Mouse (Mus musculus): ENCODE measurements around the gene Pex1.
"Not testable (repeated sequence)": the region's sequence is repeated elsewhere in the genome, so short reads cannot be mapped to it uniquely, and the experiment has no call there.

The Pex1 gene

GRCm38 (mm10) chr5:3595693-3596398 lies at the start of gene Pex1:
TSS of gene Pex1 (plus strand) at chr5:3596066.
- peak; percentile 93 for DNase-seq (ENCODE audit: extremely low spot score, low spot score)

GRCm38 (mm10) chr5:3546226-3546625 lies 49.6 kb upstream of the Pex1 start:
- no peak for DNase-seq (ENCODE audit: extremely low spot score, low spot score)

- DNase-seq (ENCODE audit: extremely low spot score, low spot score) = no peak
These were observed 44.4 kb upstream of the Pex1 start for GRCm38 (mm10) chr5:3551481-3551880.

GRCm38 (mm10) chr5:3554198-3554597 lies 41.7 kb upstream of the Pex1 start:
- no peak for DNase-seq (ENCODE audit: extremely low spot score, low spot score)

- no peak for DNase-seq (ENCODE audit: extremely low spot score, low spot score)
These were observed 24.6 kb upstream of the Pex1 start, which contains the start of gene 1700109H08Rik for GRCm38 (mm10) chr5:3571266-3571665. TSS of gene 1700109H08Rik (plus strand) at chr5:3571566.

GRCm38 (mm10) chr5:3574825-3575224 lies 21.0 kb upstream of the Pex1 start:
- DNase-seq (ENCODE audit: extremely low spot score, low spot score) = no peak

GRCm38 (mm10) chr5:3577939-3578338 lies 17.9 kb upstream of the Pex1 start:
- DNase-seq (ENCODE audit: extremely low spot score, low spot score) = no peak

GRCm38 (mm10) chr5:3579066-3579465 lies 16.8 kb upstream of the Pex1 start:
- DNase-seq (ENCODE audit: extremely low spot score, low spot score) = no peak

- peak; percentile 73 for DNase-seq (ENCODE audit: extremely low spot score, low spot score)
These were observed 517 bp downstream of the Pex1 start, which contains the start of gene Rbm48 for GRCm38 (mm10) chr5:3596399-3596766. TSS of gene Rbm48 (minus strand) at chr5:3596585.

GRCm38 (mm10) chr5:3597171-3597570 lies 1.3 kb downstream of the Pex1 start:
- DNase-seq (ENCODE audit: extremely low spot score, low spot score) = no peak

- DNase-seq (ENCODE audit: extremely low spot score, low spot score) = no peak
These were observed 2.9 kb downstream of the Pex1 start for GRCm38 (mm10) chr5:3598766-3599165.

GRCm38 (mm10) chr5:3600298-3600697 lies 4.4 kb downstream of the Pex1 start:
- DNase-seq (ENCODE audit: extremely low spot score, low spot score) = no peak

- DNase-seq (ENCODE audit: extremely low spot score, low spot score) = no peak
These were observed 4.9 kb downstream of the Pex1 start for GRCm38 (mm10) chr5:3600790-3601189.

GRCm38 (mm10) chr5:3607114-3607513 lies 11.2 kb downstream of the Pex1 start:
- no peak for DNase-seq (ENCODE audit: extremely low spot score, low spot score)

GRCm38 (mm10) chr5:3609241-3609640 lies 13.4 kb downstream of the Pex1 start:
- no peak for DNase-seq (ENCODE audit: extremely low spot score, low spot score)

- DNase-seq (ENCODE audit: extremely low spot score, low spot score) = not testable (repeated sequence)
These were observed 16.0 kb downstream of the Pex1 start for GRCm38 (mm10) chr5:3611835-3612234.

GRCm38 (mm10) chr5:3620486-3620885 lies 24.6 kb downstream of the Pex1 start:
- DNase-seq (ENCODE audit: extremely low spot score, low spot score) = no peak

- DNase-seq (ENCODE audit: extremely low spot score, low spot score) = no peak
These were observed 34.2 kb downstream of the Pex1 start for GRCm38 (mm10) chr5:3630055-3630454.

- no peak for DNase-seq (ENCODE audit: extremely low spot score, low spot score)
These were observed 35.8 kb downstream of the Pex1 start for GRCm38 (mm10) chr5:3631512-3632271.

- DNase-seq (ENCODE audit: extremely low spot score, low spot score) = no peak
These were observed 36.4 kb downstream of the Pex1 start for GRCm38 (mm10) chr5:3632285-3632684.

GRCm38 (mm10) chr5:3633315-3633714 lies 37.4 kb downstream of the Pex1 start:
- no peak for DNase-seq (ENCODE audit: extremely low spot score, low spot score)

- no peak for DNase-seq (ENCODE audit: extremely low spot score, low spot score)
These were observed 38.1 kb downstream of the Pex1 start for GRCm38 (mm10) chr5:3633951-3634350.

- no peak for DNase-seq (ENCODE audit: extremely low spot score, low spot score)
These were observed 39.4 kb downstream of the Pex1 start for GRCm38 (mm10) chr5:3635286-3635685.

Data from neural tube, embryonic 10.5 days (tissue).